Mouse (Mus musculus) lung, postnatal 0 days (tissue): ENCODE results near the gene AC134908.4. TPM values are rescaled to one million over a fixed set of nuclear protein-coding genes. Genes with fewer than 3 reads are reported as not detected.

ENCODE experiments used
- ATAC-seq: fragments of 200-750 bp; cut with Nextera tagmentation; 2 replicates; pipeline ENCODE4 v1.8.0; 2017; ENCODE audit warnings: moderate library complexity
- DNase-seq: peaks from one replicate; pipeline ENCODE4 v3.0.0-alpha.2; 2016; ENCODE audit warnings: low spot score
- H3K27ac ChIP-seq: fragments of 300-500 bp; sonication (generic); 2 replicates; pipeline ENCODE4 v1.5.1; 2014; ENCODE audit warnings: antibody characterized with exemption, mild to moderate bottlenecking, low read length, mixed read lengths
- H3K27me3 ChIP-seq: fragments of 300-500 bp; sonication (generic); replicated peaks from 2 replicates; pipeline ENCODE4 v1.6.1; 2014; ENCODE audit warnings: low read length, mixed read lengths; ENCODE audit not compliant: insufficient read depth
- H3K36me3 ChIP-seq: fragments of 300-500 bp; sonication (generic); 2 replicates; pipeline ENCODE4 v1.6.1; 2014; ENCODE audit warnings: low read length, mixed read lengths; ENCODE audit not compliant: insufficient read depth
- H3K4me1 ChIP-seq: fragments of 300-500 bp; sonication (generic); 2 replicates; pipeline ENCODE4 v1.6.1; 2014; ENCODE audit warnings: antibody characterized with exemption, low read depth, low read length, mixed read lengths; ENCODE audit not compliant: insufficient read depth
- H3K4me2 ChIP-seq: fragments of 300-500 bp; sonication (generic); replicated peaks from 2 replicates; pipeline ENCODE4 v1.6.1; 2014; ENCODE audit warnings: low read depth, mild to moderate bottlenecking, low read length, moderate library complexity, mixed read lengths
- H3K4me3 ChIP-seq: fragments of 300-500 bp; sonication (generic); 2 replicates; pipeline ENCODE4 v1.5.1; 2014; ENCODE audit warnings: low read depth, low read length
- H3K9ac ChIP-seq: fragments of 300-500 bp; sonication (generic); replicated peaks from 2 replicates; pipeline ENCODE4 v1.6.1; 2014; ENCODE audit warnings: low read depth, mild to moderate bottlenecking
- H3K9me3 ChIP-seq: fragments of 300-500 bp; sonication (generic); 2 replicates; pipeline ENCODE4 v1.6.1; 2016; ENCODE audit warnings: low read length, mixed read lengths
- CTCF ChIP-seq: IDR thresholded peaks from 2 replicates; pipeline ENCODE4 v1.5.1; 2016; ENCODE audit warnings: antibody characterized with exemption, mild to moderate bottlenecking
- EP300 ChIP-seq: IDR thresholded peaks from 2 replicates; pipeline ENCODE4 v1.6.1; 2016; ENCODE audit warnings: antibody characterized with exemption, mild to moderate bottlenecking, control low read depth
- WGBS: fragments of 180-500 bp; shearing (Covaris S2); extraction: QIAGEN DNeasy Blood & Tissue Kit; methylation state at CpG from one replicate; pipeline ENCODE4 v1.1.7; 2014; 5-methylcytosine and 5-hydroxymethylcytosine counted together
- polyA plus RNA-seq: library from polyadenylated mRNA; unstranded; fragments of >200 nt; fragmentation: Nextera tagmentation; extraction: Ambion mirVana; gene quantifications from 2 replicates; pipeline ENCODE4 v1.2.1, GENCODE M21; 2015

Gene AC134908.4
- polyA plus RNA-seq, 1 experiment from 2014 or later: not detected

DNA sequence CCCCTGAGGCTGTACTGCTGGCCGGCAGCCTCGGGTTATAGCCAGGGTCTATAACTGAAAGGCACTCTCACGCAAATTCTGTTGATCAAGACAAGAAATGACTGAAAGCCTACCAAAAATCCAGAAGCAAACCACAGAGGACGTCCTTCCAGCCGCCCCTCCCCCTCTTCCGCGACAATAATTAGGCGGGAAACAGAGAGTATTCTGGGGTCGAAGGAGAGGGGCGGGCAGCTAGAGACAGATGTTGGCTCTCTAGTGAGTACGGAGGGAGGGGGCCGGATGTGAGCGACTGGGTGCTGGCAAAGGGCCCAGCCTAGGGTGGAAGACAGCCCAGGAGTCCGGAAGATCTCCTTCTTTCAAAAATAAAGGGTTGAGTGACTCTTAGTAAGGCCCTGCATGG, 2.8 kb downstream of the AC134908.4 start, which contains the start of gene Fam173a:
TSS of gene Fam173a (minus strand) at position 287 of the 400 bp plus-strand sequence.
- H3K4me1 ChIP-seq: peaks cover 9% of the 10 kb centered on the region; the same call in 1 of the 2 replicates
- H3K4me3 ChIP-seq: peak within 1 kb of the TSS; percentile 68
- peak; percentile 81 for ATAC-seq
- TF ChIP-seq CTCF (no peak), EP300 (no peak)
- H3K27me3 ChIP-seq: no peaks in the 10 kb centered on the region
- peak within 1 kb of the TSS; percentile 76 for H3K27ac ChIP-seq
- peak within 1 kb of the TSS; percentile 94 for H3K4me2 ChIP-seq
- peak; percentile 91 for DNase-seq
- 2% methylated on average over 14 of the region's 14 CpGs for WGBS
- no peaks in the 10 kb centered on the region for H3K36me3 ChIP-seq
- H3K9ac ChIP-seq: peak within 1 kb of the TSS; percentile 39
- H3K9me3 ChIP-seq: no peaks in the 10 kb centered on the region

DNA sequence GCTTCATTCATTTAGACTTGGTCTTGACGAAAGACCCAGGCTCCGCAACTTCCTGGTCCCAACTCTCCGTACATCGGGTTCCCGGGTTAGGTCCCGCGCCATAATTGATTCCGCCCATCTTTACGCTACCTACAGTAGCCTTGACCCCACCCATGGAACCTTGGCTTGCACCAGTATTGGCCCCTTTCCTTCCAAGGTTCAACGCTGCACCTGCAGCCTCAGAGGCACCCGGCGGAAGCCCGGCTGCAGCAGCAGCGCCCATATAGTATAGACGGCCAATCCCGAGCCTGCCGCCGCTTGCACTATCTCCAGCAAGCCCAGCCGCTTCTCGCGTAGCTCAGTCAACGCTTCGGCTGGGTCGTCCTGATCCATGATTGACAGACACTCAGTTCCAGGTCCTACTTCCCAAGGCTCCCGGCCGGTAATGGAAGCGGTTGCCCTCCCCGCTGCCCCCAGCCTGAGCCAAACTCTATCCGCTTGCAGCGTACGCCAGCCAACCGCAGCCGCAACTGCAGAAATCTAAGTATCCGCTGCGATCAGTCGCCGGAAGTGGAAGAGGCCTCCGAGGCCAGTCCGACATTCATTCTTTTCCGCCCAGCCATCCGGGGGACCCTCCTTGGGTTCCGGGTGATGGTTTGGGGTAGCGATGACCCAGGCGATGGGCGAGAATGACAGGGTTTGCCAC, 3.5 kb downstream of the AC134908.4 start:
- H3K27me3 ChIP-seq: no peaks in the 10 kb centered on the region
- H3K9ac ChIP-seq: peak overlapping the region; percentile 39
- H3K36me3 ChIP-seq: no peaks in the 10 kb centered on the region
- TF ChIP-seq EP300: no peak
- no peak for TF ChIP-seq CTCF
- H3K4me2 ChIP-seq: peak overlapping the region; percentile 94
- H3K9me3 ChIP-seq: no peaks in the 10 kb centered on the region
- peak overlapping the region; percentile 76 for H3K27ac ChIP-seq
- WGBS: 1% methylated on average over 45 of the region's 45 CpGs
- ATAC-seq: peak; percentile 79
- peaks cover 9% of the 10 kb centered on the region; the same call in 1 of the 2 replicates for H3K4me1 ChIP-seq
- peak; percentile 88 for DNase-seq
- peak overlapping the region; percentile 68 for H3K4me3 ChIP-seq

DNA sequence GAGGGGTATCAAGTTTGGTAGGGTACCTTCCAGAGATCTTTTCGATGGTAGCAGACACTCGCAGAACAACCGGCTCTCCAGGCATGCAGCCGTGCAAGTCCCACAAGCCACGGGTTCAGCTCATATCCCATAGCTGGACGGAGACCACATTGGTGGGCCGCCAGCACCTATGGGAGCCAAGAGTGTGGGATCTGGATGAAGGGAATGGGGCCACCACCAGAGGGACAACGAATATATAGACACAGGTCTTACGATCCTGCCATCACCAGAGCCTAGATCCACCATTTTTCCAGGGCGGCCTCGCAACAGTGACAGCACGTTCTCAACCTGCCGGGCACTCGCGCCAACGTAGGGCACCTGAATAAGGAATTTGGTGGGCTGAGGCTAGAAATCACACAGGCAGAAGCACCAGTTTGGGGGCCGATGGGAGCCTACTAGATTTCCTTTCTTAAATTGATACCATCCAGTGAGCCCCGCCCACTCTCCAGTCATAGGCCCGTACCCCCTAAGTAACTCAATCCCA, 4.1 kb downstream of the AC134908.4 start:
- TF ChIP-seq EP300 (no peak), CTCF (peak; percentile 18; the same call in 1 of the 2 replicates)
- Histone ChIP-seq H3K9ac (peak overlapping the region; percentile 39), H3K27ac (no peak overlapping the region), H3K9me3 (no peaks in the 10 kb centered on the region), H3K4me2 (peak overlapping the region; percentile 94), H3K27me3 (no peaks in the 10 kb centered on the region), H3K4me1 (peaks cover 9% of the 10 kb centered on the region; the same call in 1 of the 2 replicates), H3K4me3 (peak overlapping the region; percentile 68), H3K36me3 (no peaks in the 10 kb centered on the region)
- WGBS: 22% methylated on average over 19 of the region's 19 CpGs
- DNase-seq (no peak), ATAC-seq (no peak)

DNA sequence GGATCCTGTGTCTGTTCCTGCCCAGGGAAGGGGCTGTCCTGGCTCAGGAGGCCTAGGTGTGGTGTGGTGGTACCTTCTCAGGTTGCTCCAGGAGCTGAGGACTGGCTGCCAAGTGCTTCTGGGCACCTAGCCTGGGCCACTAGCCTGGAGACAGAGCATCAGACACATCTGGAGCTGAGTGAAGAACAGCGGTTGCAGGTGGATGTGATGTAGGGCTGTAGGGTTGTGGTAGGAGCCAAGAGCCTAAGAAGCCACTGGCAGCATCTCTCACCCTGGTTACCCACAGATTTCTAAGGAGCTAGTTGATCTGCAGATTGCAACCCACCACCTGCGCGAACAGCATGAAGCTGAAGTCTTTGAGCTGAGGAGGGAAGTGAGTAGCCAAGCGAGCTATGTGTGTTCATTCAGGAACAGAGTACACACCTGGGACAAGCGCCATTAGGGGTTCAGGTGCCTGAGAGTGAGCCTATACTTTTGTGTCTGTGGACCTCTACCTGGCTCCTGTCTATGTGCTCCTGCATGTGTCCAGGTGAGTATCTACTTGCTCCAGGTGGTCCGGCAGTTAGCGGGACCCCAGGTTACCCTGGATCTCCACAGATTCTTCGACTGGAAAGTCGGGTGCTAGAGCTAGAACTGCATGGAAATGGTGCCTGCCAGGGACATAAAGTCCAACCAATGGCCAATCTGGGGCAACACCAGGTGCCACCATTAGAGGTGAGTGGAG, 8.5 kb downstream of the AC134908.4 start:
- Histone ChIP-seq H3K27ac (no peak overlapping the region), H3K9me3 (no peaks in the 10 kb centered on the region), H3K4me2 (no peak overlapping the region), H3K36me3 (peaks cover 5% of the 10 kb centered on the region), H3K4me1 (peaks cover 8% of the 10 kb centered on the region; the same call in 1 of the 2 replicates), H3K27me3 (no peaks in the 10 kb centered on the region), H3K4me3 (no peak overlapping the region), H3K9ac (no peak overlapping the region)
- DNase-seq (no peak), ATAC-seq (no peak)
- 91% methylated on average over 9 of the region's 9 CpGs for WGBS
- TF ChIP-seq EP300: no peak
- no peak for TF ChIP-seq CTCF

DNA sequence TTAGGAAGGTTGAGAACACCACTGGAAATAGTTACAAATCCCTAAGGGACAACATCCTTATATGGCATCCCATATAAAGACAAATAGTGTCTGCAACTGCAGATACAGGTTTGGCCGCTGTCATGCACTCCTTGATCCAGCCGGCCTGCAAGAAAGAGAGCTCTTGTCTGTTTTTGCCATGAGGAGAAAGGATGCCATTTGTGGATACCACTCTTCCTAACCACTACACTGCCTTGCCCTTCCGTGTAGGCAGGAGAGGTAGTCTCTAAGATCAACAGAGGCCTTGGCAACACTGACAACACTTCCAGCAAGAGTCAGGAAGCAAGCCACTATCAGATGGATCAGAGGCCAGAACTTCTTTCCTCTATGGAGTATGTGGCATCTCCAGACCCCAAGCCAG, 9.2 kb downstream of the AC134908.4 start, which contains the start of gene Ccdc78:
TSS of gene Ccdc78 (plus strand) at position 301 of the 400 bp plus-strand sequence.
- Histone ChIP-seq H3K27me3 (no peaks in the 10 kb centered on the region), H3K4me1 (peaks cover 8% of the 10 kb centered on the region; the same call in 1 of the 2 replicates), H3K4me3 (peak within 1 kb of the TSS; percentile 54), H3K9ac (0 out of 2 replicates have a peak within 1 kb of the TSS, but pooled peaks have one; percentile 1), H3K9me3 (no peaks in the 10 kb centered on the region), H3K36me3 (peaks cover 7% of the 10 kb centered on the region), H3K27ac (no peak within 1 kb of the TSS), H3K4me2 (peak within 1 kb of the TSS; percentile 65)
- DNase-seq: no peak
- ATAC-seq: no peak
- 67% methylated on average over 3 of the region's 3 CpGs for WGBS
- TF ChIP-seq EP300 (no peak), CTCF (no peak)

DNA sequence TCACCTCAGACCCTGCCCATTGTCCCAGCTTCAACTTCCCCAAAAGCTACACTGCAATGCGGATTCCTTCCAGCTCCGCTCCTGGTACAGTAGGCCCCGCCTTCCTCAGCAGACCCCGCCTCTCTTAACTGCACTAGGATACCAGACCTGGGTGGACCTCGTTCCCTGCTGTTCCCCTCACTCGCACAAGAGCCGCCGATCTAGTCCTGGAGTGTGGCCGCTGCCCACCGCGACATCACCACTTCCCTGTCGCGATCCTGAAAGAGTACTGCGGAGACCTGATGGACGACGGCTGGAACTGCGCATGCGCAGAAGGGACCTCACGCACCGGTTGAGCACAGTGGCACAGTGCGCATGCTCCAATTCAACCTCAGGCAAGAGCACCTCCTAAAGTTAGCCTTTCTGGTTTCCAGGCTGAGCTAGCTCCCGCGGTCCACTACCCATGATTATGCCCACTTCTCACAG, 10.1 kb downstream of the AC134908.4 start, which contains the start of gene Haghl:
TSS of gene Haghl (minus strand) at position 393 of the 465 bp plus-strand sequence.
- Histone ChIP-seq H3K27me3 (no peaks in the 10 kb centered on the region), H3K4me3 (peak within 1 kb of the TSS; percentile 54), H3K36me3 (peaks cover 11% of the 10 kb centered on the region), H3K4me1 (peaks cover 8% of the 10 kb centered on the region; the same call in 1 of the 2 replicates), H3K9me3 (no peaks in the 10 kb centered on the region), H3K9ac (peak within 1 kb of the TSS; percentile 1; the same call in 1 of the 2 replicates), H3K27ac (no peak within 1 kb of the TSS), H3K4me2 (peak within 1 kb of the TSS; percentile 65)
- under 1% methylated on average over 23 of the region's 23 CpGs for WGBS
- TF ChIP-seq EP300: no peak
- peak; percentile 18 for TF ChIP-seq CTCF
- DNase-seq: peak; percentile 98
- ATAC-seq: peak; percentile 91
